Mouse (Mus musculus): ENCODE results near the gene Usp5.
"Not testable (repeated sequence)": the region's sequence is repeated elsewhere in the genome, so short reads cannot be mapped to it uniquely, and the experiment has no call there.

Gene Usp5

DNA sequence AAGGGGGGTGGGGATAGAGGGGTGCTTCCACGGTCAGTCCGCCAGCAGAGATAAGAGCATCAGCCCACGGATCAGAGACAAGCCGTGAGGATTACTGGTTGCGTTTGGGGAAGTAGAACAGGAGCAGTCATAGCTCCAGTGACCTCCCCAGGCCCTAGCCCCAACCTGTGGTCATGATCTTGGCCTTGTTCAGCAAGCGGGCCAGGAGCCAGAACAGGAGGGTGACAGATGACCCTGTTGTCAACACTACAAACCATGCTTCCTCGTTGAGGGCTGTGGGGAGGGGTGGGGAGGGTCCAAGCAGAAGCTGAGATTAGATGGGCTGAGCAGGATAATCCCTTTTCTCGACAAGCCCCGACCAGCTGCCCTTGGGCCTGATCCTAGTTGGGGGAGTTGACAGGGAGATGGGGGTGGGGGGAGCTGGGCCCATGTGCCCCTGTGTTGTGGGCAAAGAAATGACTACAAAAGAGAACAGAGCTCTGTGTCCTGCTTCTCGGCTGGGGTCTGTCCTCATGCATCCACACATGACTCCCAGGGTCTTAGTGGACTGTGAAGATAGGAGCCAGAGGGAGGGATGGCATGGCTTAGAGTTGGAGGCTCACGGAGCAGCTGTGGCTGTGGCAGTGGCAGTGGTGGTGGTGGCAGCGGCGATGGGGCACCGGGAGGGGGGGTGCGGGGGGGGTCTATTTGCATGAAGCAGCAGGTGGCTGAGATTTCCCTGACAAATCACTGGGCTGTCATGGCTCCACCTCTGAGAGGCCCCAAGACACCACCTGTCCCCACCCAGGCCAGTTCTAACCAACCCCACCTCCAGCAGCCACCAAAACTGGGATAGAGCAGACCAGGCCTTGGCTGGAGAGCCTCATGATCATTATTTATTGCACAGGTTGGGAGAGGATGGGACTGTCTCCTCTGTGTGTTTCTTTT is 11.2 kb upstream of the Usp5 start, which contains the start of gene Gnb3:
Gene Gnb3, minus strand, starts transcription at position 35 of the 927 bp plus-strand sequence.
- DNase-seq (ENCODE audit: low spot score in 2 of 2): no peak

DNA sequence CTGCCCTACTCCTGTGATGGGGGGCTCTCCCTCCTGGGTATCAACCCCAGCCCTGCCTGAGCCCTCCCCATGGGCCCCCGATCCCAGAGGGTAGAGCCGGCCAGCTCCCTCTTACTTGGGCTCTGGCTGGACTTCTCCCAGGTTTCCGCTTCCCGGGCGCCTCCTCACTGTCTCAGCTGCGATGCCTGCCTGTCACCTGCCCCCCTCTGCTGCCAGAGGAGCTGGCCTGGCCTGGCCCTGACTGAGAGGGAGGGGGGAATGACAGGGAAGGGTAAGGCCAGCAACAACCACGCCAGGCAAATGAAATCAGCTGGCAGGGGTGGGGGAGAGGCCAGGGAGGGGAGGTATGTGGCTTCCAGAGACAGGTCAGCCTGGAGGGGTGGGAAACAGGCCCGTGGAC is 10.5 kb upstream of the Usp5 start:
- DNase-seq (ENCODE audit: low spot score in 2 of 2): no peak

DNA sequence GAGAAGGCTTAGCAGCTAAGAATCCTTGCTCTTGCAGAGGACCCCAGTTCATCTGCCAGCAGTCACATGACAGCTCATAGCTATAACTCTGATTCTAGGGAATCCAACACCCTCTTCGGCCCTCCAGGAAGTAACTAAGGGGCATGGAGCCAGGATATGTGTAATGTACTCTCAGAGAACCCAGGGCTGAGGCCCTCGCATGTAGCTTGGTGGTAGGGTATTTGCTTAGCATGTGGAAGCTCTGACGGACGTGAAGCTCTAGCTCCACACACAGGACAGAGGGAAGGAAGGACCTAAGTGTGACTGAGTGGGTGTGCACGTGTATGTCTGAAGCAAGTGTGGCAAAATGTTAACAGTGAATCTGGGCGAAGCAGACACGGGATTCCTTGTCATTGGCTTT is 7.1 kb upstream of the Usp5 start:
- no peak for DNase-seq (ENCODE audit: low spot score in 2 of 2)

DNA sequence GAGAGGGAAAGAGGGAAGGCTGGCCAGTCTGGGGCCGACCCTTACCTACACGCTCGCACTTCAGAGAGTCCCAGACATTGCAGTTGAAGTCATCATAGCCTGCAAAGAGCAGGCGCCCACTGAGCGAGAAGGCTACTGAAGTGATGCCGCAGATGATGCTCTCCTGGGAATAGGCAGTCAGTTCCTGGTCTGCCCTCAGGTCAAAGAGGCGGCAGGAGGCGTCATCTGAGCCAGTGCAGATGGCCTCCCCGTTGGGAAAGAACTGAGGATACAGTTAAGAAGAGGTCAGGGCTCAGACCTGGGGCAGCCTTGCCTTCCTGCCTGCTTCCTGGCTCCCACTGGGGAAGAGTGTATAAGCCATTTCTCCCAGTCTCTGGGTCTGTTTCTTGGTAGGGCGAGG is 6.2 kb upstream of the Usp5 start:
- DNase-seq (ENCODE audit: low spot score in 2 of 2): no peak

DNA sequence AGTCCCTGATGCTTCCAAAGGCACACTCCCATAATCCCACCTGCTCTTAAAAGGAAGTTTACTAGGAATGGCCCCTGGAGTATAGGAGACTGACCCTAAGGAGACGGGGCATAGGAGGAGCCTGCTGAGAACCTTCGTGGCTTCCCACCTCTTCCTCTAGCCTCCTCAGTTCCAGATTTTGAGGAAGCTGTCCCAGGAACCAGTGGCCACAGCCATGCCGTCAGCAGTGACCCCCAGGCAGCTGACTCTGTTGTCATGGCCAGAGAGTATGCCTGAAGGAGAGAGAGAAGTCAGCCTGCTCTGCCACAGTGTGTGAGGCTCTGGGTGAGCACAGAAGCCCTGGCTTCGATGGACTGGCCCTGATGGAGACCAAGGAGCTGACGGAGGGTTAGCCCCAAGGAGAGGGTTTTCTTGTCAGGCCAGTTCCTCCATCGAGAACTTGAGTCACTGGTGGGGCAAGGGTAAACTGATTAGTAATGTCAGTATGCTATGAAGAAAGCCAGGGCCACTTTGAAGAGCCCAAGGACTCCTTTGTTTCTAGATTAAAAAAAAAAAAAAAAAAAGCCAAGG is 5.3 kb upstream of the Usp5 start:
- no peak for DNase-seq (ENCODE audit: low spot score in 2 of 2)

DNA sequence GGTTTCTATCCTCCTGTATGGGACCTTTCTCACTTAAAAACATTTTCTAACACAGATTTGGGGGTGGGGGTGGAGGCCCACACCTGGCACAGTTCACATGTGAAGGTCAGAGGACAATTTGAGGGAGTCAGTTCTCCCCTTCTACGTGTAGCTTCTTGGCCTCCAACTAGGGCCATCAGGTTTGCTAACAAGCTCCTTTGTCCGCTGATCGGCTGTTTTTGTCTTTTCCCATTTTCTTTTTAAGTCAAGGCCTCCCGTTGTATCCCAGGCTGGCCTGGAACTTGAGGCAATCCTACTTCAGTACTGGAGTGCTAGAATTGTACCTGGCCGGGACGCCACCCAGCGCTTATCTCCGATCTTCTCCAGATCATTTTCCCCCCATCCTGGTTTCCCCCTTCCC is 2.4 kb upstream of the Usp5 start:
- no peak for DNase-seq (ENCODE audit: low spot score in 2 of 2)

DNA sequence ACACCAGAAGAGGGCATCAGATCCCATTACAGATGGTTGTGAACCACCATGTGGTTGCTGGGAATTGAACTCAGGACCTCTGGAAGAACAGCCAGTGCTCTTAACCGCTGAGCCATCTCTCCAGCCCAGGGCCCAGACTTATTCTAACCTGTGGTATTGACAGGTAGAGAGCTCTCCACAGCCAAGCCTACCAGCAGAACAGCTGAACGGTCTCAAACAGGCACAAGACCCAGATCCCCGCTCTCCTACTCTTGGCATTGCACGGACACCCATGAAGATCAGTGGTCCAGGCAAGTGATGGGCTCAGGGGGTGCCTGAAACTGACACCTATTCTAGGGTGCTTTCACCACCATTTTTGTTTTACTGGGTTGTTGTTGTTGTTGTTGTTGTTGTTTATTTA is 1.9 kb upstream of the Usp5 start:
- DNase-seq (ENCODE audit: low spot score in 2 of 2): not testable (repeated sequence)

DNA sequence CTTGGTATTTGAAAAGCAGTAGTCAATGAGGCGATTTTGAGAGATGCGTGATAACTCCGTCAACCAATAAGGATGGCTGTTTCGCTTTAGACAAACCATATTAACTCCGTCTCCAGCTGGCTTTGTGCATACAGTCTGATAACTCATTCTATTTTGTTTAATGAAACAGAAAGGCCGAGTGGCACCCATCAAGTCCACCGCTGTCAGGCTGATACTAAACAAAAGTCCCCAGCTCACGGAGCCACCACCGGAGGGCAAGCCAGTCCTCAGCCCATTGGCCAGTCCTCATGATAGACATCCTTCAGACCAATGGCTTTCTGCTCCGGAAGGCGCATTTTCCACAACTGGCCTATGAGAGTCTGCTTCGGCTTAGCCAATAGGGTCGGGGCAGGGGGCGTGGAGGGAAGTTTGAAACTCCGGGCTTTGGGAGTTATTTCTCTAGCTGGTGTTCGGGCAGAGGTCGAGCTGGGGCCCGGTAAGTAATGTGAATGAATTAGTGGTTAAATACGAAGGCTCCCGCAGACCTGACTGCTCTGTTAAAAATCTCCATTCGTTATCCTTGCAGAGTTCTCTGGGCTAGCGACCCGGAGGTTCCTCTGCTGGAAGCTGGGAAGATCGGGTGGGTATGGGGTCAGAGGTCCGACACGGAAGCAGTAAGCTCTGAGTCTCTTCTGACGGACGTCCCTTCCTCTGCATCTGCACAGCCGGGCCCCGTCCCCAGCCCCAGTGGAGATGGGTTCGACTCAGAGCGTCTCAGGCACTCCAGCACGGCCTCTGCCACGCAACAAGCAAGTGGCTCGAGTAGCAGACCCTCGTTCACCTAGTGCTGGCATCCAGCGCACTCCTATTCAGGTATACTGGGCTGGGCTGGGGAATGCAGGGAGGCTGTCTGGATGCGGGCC is 766 bp upstream of the Usp5 start:
- DNase-seq (ENCODE audit: low spot score in 2 of 2): peak; percentile 91 to 92

DNA sequence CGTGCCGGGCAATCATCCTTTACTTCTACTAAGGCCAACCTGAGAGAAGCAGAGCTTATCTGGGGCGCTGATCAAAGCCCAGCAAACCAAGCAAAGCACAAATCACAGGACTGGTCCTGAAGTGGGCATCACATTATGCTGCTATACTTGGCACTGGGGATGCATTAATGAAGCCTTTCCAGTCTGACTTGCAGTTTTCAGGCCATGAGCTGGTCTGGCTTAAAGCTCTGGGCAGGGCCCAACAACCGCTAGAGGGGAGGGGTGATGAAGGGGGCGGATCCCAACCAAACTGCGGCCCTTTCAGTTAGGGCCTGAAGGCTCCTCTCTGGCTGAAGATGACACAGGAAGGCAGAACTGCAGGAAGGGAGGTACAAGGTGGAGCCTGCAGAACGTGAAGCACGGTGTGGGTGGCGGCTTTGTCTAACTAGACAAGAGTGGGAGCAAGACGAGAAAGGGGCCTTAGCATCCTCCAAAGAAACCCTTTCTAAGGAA is 1.1 kb downstream of the Usp5 start:
- peak; percentile 18 to 47 for DNase-seq (ENCODE audit: low spot score in 2 of 2)

DNA sequence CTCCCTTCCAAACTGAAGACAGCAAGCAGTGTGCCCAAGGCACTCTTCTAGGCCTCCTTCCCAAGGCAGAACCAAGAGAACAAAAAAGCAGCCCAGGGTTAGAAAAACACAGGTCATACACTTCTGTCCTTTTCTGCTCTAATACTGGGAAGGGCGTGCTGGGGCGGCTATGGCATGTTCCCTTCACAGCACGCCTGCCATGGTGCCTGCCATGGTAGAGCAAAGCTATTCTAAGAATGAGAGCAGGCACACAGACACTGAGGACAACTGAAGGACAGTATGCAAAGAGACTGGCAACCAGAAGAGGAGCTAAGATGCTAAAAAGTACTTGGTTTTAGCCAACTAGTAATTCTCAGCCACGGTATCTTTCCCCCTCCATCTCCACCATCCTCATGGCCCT is 7.2 kb downstream of the Usp5 start:
- no peak for DNase-seq (ENCODE audit: low spot score in 2 of 2)

DNA sequence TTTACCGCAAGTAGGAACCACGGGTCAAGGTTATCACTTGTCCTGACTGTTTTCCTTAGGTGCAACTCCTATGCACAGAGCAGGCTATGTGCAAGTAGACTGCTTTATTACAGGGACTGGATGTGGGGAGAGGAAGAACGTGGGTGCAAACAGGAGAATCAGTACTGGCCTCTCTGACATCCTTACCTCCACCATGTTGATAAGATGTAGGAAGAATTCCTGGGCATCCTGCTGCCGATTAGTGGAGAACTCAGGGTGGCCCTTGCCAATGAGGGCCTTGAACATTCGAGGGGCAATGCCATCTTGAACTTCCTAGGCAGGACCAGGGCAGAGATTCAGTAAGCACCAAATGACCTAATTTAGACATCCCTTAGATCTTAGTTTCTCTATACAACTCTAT is 8.4 kb downstream of the Usp5 start:
- DNase-seq (ENCODE audit: low spot score in 2 of 2): no peak

DNA sequence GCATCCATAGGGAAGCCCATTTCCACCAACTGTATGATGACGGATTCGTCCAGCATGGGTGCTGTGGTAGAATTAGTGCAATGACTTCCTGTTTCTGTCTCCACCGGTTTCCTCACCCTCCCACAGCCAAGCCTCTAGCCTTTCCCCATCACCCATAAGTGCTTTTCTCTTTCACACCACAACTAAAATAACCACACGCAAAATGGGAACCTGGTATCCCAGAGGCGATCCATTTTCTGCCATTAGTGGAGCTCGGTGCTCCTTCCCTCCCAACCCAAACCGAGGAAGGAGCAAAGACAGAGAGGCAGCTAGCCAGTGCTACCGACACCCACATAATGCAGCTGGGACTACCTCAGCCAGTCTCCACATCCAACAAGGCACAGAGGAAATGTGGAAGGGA is 11.3 kb downstream of the Usp5 start:
- DNase-seq (ENCODE audit: low spot score in 2 of 2): no peak

DNA sequence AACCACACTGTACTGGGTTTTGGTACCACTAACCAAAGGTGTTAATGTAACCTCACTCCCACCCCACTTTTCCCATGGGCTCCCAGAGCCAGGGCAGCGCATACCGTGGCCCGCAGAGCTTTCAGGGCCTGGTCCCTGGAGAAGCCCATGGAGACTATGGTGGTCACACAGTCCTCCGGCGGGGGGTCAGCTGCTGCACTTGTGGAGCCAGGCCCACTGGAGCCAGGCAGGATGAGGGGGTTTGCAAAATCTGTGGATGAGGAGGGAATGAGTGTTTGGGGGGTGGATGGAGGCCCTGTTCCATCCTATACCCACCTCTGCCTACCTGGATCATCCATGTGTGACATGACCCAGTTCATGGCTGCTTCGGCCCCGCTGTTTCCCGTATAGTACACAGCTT is 11.7 kb downstream of the Usp5 start:
- DNase-seq (ENCODE audit: low spot score in 2 of 2): no peak

DNA sequence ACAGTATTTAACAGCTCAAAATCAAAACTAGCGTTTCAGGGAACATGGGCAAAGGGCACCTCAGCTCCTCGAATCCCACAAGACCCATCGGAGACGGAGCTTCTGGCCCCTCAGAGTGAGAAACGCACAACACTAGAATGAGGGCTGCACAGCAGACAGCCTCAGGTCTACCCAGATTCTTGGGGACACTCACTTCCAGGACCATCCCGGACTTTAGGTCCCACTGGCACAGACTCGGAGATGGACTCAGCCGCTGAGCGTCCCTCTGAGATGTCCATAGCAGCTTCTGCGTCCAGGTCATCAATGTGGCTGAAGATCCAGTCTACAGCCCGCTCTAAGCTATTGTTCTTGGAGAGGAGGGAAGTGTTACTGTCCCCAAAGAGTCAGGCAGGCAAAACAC is 12.2 kb downstream of the Usp5 start:
- no peak for DNase-seq (ENCODE audit: low spot score in 2 of 2)

DNA sequence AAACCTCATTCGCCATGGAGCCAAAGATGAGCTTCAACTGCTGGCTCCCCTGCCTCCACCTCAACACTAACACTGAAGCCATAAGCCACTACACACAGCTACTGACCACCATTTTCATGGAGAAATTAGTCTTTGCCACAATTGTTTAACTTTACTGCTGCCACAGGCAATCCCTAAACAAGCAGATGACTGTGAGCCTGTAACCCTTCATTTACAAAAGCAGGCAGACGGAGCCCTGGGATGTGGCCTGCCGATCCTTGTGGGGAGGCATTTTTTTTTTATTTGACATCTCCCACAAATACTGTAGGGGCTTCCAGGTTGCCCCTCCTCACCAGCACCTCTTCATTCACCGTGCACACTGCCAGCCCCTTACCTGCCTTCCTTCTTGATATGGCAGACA is 12.7 kb downstream of the Usp5 start:
- no peak for DNase-seq (ENCODE audit: low spot score in 2 of 2)

DNA sequence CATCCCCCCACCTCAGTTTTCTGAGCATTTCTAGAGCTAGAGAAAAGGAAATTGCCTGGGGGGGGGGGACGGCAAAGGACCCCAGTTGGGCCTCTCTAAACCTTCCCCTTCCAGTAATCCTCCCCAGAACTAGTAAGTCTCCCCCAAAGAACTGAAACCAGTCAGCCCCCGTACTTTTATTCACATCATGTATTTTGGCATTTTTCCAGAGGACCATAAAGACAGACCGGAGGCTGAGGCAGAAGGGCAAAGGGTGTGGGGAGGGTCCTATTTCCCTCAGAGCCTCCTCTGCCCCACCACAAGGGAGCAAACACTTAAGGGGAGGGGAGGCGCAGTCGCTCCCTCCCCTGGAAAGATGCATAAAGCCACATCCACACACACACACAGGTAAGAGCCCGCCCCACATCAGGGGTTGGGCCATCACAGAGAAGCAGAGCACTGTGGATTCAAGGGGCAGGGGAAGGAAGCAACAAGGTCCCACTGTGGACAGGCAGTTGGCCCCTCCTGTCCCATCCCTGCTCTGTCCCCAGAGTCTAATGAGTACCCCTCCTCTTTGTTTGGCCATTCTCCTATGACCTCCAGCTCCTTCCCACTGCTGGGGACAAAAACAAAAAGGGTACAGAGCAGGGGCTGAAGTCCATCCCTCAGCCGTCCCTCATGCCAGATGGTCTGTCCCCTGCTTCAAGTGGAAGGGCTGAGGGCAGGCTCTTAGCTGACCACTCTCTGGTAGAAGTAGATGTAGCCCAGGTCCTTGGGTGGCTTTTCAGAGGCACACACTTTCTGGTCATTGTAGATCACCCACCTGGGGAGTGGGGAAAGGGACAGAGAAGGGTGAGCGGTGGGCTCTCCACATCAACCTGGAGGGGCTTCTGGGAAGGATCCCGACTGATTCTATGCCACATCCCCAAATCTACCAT is 14.2 kb downstream of the Usp5 start:
- no peak for DNase-seq (ENCODE audit: low spot score in 2 of 2)

DNA sequence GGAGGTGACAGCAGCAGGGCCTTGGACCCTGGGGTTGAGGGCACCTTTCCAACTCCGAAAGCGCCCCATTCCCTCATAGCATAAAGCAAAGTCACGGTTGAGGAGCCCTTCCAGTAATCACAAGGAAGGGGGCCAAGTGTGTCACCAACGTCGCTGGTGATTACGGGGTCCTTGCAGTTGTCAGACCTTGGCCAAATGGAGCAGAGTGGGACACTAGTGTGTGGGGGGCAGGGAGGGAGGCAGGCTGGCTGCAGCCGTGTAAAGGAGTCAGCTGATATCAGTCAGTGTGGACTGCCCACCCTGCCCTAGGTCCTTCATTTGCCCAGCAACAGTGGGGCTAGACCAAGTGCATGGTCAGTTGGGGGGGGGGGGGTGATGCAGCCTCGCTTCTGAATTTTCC is 14.8 kb downstream of the Usp5 start:
- no peak for DNase-seq (ENCODE audit: low spot score in 2 of 2)

DNA sequence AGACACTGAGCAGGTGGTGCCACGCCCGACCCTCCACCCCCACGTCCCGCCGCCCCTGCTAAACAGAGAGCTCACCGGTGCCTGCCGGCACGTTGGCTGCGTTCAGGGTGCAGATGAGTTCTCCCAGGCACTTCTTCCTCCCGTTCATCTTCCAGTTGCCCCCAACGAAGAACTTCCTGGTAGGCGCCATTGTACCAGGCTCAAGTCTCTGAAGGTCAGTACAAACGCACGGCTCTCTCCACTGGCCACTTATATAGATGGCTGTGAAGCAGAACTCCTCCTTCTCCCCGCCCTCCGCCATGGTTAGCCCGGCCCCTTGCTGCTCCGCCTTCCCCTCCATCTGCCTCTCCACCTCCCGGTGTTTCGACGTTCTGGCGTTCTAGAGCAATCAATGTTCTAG is 15.4 kb downstream of the Usp5 start, which contains the start of gene Tpi1:
Gene Tpi1, minus strand, starts transcription at position 364 of the 400 bp plus-strand sequence.
- peak; percentile 83 to 85 for DNase-seq (ENCODE audit: low spot score in 2 of 2)

DNA sequence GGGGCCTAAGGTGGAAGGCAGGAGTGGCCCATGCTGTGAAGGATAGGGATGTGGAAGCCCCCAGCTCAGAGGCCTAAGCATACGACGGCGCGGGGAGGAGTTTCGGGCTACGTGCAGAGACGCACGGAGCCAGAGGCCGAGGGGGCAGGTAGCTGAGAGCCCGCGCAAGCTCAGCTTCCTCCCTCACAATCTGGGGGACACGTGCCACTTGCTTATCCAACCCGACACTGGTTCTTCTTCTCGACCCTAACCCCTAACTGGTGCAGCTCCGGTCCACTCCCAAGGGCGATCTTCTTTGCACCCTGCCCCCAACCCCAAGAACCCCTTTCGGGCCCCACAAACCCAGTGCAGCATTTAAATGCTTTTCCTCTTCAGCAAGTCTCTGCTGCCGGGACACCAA is 15.8 kb downstream of the Usp5 start:
- peak; percentile 45 to 47 for DNase-seq (ENCODE audit: low spot score in 2 of 2)

DNA sequence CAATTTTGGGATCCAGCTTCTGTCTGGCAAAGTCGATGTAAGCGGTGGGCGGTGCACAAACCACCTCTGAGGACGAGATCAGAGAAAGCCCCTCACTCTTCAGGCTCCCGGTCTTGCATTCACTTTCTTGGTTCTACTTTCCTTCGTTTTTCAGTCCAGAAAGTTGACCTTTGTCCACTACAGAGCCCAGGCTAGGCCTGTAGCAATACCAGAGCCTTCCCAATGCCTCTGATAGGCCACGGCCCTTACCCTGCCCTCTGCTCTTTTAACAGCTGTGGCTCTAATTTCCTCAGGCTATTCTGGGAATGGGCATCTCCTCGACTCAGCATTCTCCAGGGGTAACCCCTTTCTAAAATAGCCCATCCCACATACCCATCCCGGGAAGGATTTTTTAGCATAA is 16.4 kb downstream of the Usp5 start:
- DNase-seq (ENCODE audit: low spot score in 2 of 2): no peak

All from natural killer cell, adult 2 months (primary cell).